Mouse (Mus musculus): Measurements from ENCODE around the gene Helt. TPM values are rescaled to one million over a fixed set of nuclear protein-coding genes. Genes with fewer than 3 reads are reported as not detected.
"Not testable (repeated sequence)": the region's sequence is repeated elsewhere in the genome, so short reads cannot be mapped to it uniquely, and the experiment has no call there.

The Helt gene
- polyA plus RNA-seq, 1 experiment from 2014 or later, result not detected

- no peak overlapping the region for H3K9ac ChIP-seq
- H3K27me3 ChIP-seq (replicated peaks), result no peaks in the 10 kb centered on the region
- H3K4me3 ChIP-seq, result no peak overlapping the region
- no peak overlapping the region for H3K27ac ChIP-seq (replicated peaks)
- no peaks in the 10 kb centered on the region for H3K36me3 ChIP-seq
- H3K4me2 ChIP-seq, result no peak overlapping the region
- H3K9me3 ChIP-seq, result no peaks in the 10 kb centered on the region
- ATAC-seq (ENCODE audit: extremely low read depth, insufficient number of reproducible peaks, low FRiP score, low TSS enrichment), result no peak
- 57% methylated on average over 4 of the region's 4 CpGs for WGBS
- H3K4me1 ChIP-seq, result peaks cover 7% of the 10 kb centered on the region
Measured at GRCm38 (mm10) chr8:46266801-46267200, 27.7 kb downstream of the Helt start.

GRCm38 (mm10) chr8:46264206-46264605 lies 30.3 kb downstream of the Helt start:
- 81% methylated on average over 4 of the region's 4 CpGs for WGBS
- H3K4me2 ChIP-seq; H3K4me1 ChIP-seq; H3K36me3 ChIP-seq; H3K27me3 ChIP-seq (replicated peaks); H3K9me3 ChIP-seq; H3K4me3 ChIP-seq; H3K9ac ChIP-seq; H3K27ac ChIP-seq (replicated peaks); ATAC-seq (ENCODE audit: extremely low read depth, insufficient number of reproducible peaks, low FRiP score, low TSS enrichment): not testable (repeated sequence)

DNA sequence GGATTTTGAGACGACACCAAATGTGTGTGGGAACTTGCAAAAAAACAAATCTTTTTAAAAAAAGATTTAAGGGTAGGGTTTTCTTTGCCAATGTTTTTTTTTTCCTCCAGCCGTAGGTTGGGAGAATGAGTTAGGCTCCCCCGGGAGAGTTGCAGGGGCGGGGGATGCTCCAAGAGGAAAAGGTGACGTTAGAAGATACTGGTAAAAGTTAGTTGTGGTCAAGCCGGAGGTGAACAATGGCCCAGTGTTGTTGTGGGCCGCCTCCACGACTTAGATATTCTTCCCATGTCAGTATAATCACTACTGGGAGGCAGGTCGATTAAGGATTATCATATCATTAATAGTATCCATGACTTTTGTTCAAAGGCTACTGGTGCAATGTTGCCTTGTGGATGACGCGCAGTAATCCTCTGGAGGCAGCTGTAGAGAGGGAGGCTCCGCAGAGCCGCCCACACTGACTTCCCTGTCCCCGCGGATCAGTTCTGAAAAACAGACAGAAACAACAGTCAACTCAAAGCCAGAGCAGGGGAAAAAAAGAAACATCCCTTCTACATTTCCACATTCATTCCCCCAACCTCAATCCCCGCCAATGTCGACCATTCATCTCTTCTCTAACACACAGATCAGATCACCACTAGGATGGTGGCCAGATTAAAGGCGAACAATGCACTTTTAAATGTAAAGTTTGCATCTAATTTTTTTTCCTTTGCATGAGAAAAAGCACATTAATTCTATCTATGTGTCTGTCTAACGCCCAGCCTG lies 36.4 kb downstream of the Helt start:
- Histone ChIP-seq H3K4me3 (no peak overlapping the region), H3K9ac (no peak overlapping the region), H3K4me2 (0 out of 2 replicates have a peak overlapping the region, but pooled peaks have one; percentile 13), H3K27ac (replicated peaks) (no peak overlapping the region), H3K27me3 (replicated peaks) (no peaks in the 10 kb centered on the region), H3K36me3 (no peaks in the 10 kb centered on the region), H3K9me3 (0 out of 2 replicates have a peak, but pooled peaks cover 5% of the 10 kb centered on the region), H3K4me1 (peaks cover 3% of the 10 kb centered on the region)
- no peak for ATAC-seq (ENCODE audit: extremely low read depth, insufficient number of reproducible peaks, low FRiP score, low TSS enrichment)
- WGBS, result 38% methylated on average over 19 of the region's 19 CpGs

DNA sequence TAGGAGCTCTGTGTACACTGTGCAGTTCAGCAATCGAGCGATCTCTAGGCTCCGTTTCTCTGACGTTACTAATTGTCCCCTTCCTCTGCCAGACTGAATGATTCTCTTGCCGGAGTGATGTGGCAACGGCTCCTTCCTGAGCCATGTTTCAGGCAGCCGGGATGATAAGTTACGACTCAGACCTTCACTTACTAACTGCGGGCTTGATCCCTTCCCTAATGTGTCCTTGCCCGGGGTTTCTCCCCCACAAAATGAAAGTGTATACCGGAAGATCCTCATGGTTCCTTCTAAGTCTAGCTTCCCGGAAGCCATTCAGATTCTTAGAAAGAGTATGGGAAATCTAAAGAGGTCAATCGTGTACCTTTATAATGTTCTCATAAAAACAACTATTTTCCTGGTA lies 42.0 kb downstream of the Helt start:
- H3K4me2 ChIP-seq, result peak overlapping the region; percentile 46

DNA sequence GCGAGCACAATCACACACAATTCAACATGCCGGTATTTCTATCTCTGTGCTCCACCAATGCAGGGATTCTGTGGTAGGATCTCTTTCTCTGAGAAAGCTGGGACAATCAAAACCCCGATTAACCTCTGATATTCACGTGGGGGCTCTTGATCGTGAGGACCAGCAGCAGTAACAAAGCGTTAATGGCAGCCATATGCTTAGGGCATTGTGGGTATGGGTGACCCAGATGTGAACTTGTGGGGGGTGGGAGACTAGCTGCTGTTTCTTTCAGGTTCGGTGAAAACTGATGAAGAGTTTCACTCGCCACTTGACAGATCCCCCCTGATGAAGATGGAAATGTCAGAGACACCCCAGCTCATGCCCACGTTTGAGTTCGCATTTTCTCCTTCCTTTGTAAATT lies 42.9 kb downstream of the Helt start:
- peak overlapping the region; percentile 24; the same call in 1 of the 2 replicates for H3K4me2 ChIP-seq
- WGBS, result 56% methylated on average over 10 of the region's 10 CpGs
- H3K4me1 ChIP-seq, result peaks cover 19% of the 10 kb centered on the region

More for the DNA sequence above, 42.0 kb downstream of the Helt start:
- H3K27ac ChIP-seq (replicated peaks), result no peak overlapping the region
- H3K9ac ChIP-seq, result no peak overlapping the region
- ATAC-seq (ENCODE audit: extremely low read depth, insufficient number of reproducible peaks, low FRiP score, low TSS enrichment), result no peak
- H3K4me3 ChIP-seq, result no peak overlapping the region
- WGBS, result 62% methylated on average over 13 of the region's 13 CpGs
- no peaks in the 10 kb centered on the region for H3K27me3 ChIP-seq (replicated peaks)
- no peaks in the 10 kb centered on the region for H3K36me3 ChIP-seq
- peaks cover 16% of the 10 kb centered on the region; the same call in 1 of the 2 replicates for H3K4me1 ChIP-seq
- no peaks in the 10 kb centered on the region for H3K9me3 ChIP-seq

DNA sequence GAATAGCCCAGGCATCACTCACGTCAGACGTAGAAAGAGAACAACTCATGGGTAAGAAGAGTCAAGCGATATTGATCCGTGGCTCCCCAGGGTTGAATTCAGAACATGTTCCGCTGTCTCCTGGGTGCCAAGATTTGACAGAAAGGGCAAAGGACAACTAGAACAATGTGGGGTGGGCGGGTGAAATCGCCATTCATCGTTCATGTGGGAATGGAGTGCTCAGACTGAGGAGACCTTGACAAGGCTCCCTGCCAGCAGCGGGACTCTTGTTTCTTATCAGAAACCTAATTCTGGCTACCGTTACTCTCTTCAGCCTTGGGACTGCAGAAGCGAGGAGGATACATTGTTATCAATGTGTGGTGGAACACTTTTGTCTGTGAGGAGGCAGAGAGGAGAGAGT lies 48.1 kb downstream of the Helt start:
- Histone ChIP-seq H3K27ac (replicated peaks) (peak overlapping the region; percentile 49), H3K4me1 (peaks cover 23% of the 10 kb centered on the region), H3K4me3 (0 out of 2 replicates have a peak overlapping the region, but pooled peaks have one; percentile 8), H3K27me3 (replicated peaks) (no peaks in the 10 kb centered on the region), H3K9me3 (no peaks in the 10 kb centered on the region), H3K36me3 (no peaks in the 10 kb centered on the region), H3K4me2 (peak overlapping the region; percentile 53), H3K9ac (0 out of 2 replicates have a peak overlapping the region, but pooled peaks have one; percentile 15)
- ATAC-seq (ENCODE audit: extremely low read depth, insufficient number of reproducible peaks, low FRiP score, low TSS enrichment), result no peak
- WGBS, result 24% methylated on average over 11 of the region's 11 CpGs

More for the DNA sequence above, 42.9 kb downstream of the Helt start:
- H3K9ac ChIP-seq, result peak overlapping the region; percentile 33; the same call in 1 of the 2 replicates
- H3K36me3 ChIP-seq, result no peaks in the 10 kb centered on the region
- no peak for ATAC-seq (ENCODE audit: extremely low read depth, insufficient number of reproducible peaks, low FRiP score, low TSS enrichment)
- no peaks in the 10 kb centered on the region for H3K9me3 ChIP-seq
- peak overlapping the region; percentile 12; the same call in 1 of the 2 replicates for H3K27ac ChIP-seq (replicated peaks)
- no peaks in the 10 kb centered on the region for H3K27me3 ChIP-seq (replicated peaks)
- H3K4me3 ChIP-seq, result no peak overlapping the region

GRCm38 (mm10) chr8:46242946-46243345 lies 51.5 kb downstream of the Helt start:
- no peak overlapping the region for H3K27ac ChIP-seq (replicated peaks)
- H3K4me2 ChIP-seq, result no peak overlapping the region
- H3K27me3 ChIP-seq (replicated peaks), result 0 out of 2 replicates have a peak, but pooled peaks cover 2% of the 10 kb centered on the region
- H3K36me3 ChIP-seq, result no peaks in the 10 kb centered on the region
- peaks cover 20% of the 10 kb centered on the region for H3K4me1 ChIP-seq
- H3K9me3 ChIP-seq, result no peaks in the 10 kb centered on the region
- H3K4me3 ChIP-seq, result no peak overlapping the region
- WGBS, result 34% methylated on average over 7 of the region's 7 CpGs
- peak overlapping the region; percentile 59; the same call in 1 of the 2 replicates for H3K9ac ChIP-seq
- no peak for ATAC-seq (ENCODE audit: extremely low read depth, insufficient number of reproducible peaks, low FRiP score, low TSS enrichment)

Other genes starting within 250 kb of the Helt start
- 17.9 and 19.5 TPM in 2 replicates for gene Cfap97, start 142.9 kb downstream of the Helt start, polyA plus RNA-seq (2015; fragmentation: Nextera tagmentation; extraction: Ambion mirVana)
- gene Snx25, start 142.5 kb downstream of the Helt start, polyA plus RNA-seq (2015; fragmentation: Nextera tagmentation; extraction: Ambion mirVana), result 3.3 and 4.8 TPM in 2 replicates
- 1,621 and 1,814 TPM in 2 replicates for gene Slc25a4, start 83.4 kb downstream of the Helt start, polyA plus RNA-seq (2015; fragmentation: Nextera tagmentation; extraction: Ambion mirVana)
- 21.0 and 21.4 TPM in 2 replicates for gene Acsl1, start 176.4 kb upstream of the Helt start, polyA plus RNA-seq (2015; fragmentation: Nextera tagmentation; extraction: Ambion mirVana)